Mouse (Mus musculus): ENCODE data around the gene Lin54.

GRCm38 (mm10) chr5:100500458-100500961 is at the start of gene Lin54:
- TF ChIP-seq POLR2A (IDR thresholded peaks at IDR 0.05; ENCODE audit: insufficient read depth, low read length) (no peak), CTCF (IDR thresholded peaks at IDR 0.05; ENCODE audit: low read depth, low read length) (peak; percentile 35)

Data from ES-Bruce4 (cell line).